Mouse (Mus musculus) heart, embryonic 11.5 days (tissue): ENCODE data around the gene Zmym2. TPM values are rescaled to one million over a fixed set of nuclear protein-coding genes. Genes with fewer than 3 reads are reported as not detected.

Source experiments
- ATAC-seq: fragments of 200-750 bp; cut with Nextera tagmentation; replicated peaks from 2 replicates; pipeline ENCODE4 v1.8.0; 2017; ENCODE audit warnings: moderate library complexity; ENCODE audit not compliant: insufficient number of reproducible peaks, low FRiP score, low TSS enrichment
- H3K27ac ChIP-seq: fragments of 300-500 bp; sonication (generic); 2 replicates; pipeline ENCODE4 v1.5.1; 2014; ENCODE audit warnings: mild to moderate bottlenecking, low read depth, low read length
- H3K27me3 ChIP-seq: fragments of 300-500 bp; sonication (generic); 2 replicates; pipeline ENCODE4 v1.6.1; 2014; ENCODE audit warnings: mild to moderate bottlenecking, low read length, mixed read lengths; ENCODE audit not compliant: control insufficient read depth, insufficient read depth
- H3K36me3 ChIP-seq: fragments of 300-500 bp; sonication (generic); 2 replicates; pipeline ENCODE4 v1.6.1; 2014; ENCODE audit warnings: mild to moderate bottlenecking, low read length, moderate library complexity, mixed read lengths; ENCODE audit not compliant: control insufficient read depth, insufficient read depth
- H3K4me1 ChIP-seq: fragments of 300-500 bp; sonication (generic); 2 replicates; pipeline ENCODE4 v1.6.1; 2014; ENCODE audit warnings: low read length; ENCODE audit not compliant: control insufficient read depth, insufficient read depth
- H3K4me2 ChIP-seq: fragments of 300-500 bp; sonication (generic); 2 replicates; pipeline ENCODE4 v1.6.1; 2014; ENCODE audit warnings: mild to moderate bottlenecking, moderate library complexity
- H3K4me3 ChIP-seq: fragments of 300-500 bp; sonication (generic); 2 replicates; pipeline ENCODE4 v1.5.1; 2014; ENCODE audit warnings: low read depth, low read length
- H3K9ac ChIP-seq: fragments of 300-500 bp; sonication (generic); 2 replicates; pipeline ENCODE4 v1.6.1; 2014; ENCODE audit warnings: mild to moderate bottlenecking, low read depth, low read length, moderate library complexity
- H3K9me3 ChIP-seq: fragments of 300-500 bp; sonication (generic); replicated peaks from 2 replicates; pipeline ENCODE4 v1.6.1; 2016; ENCODE audit warnings: low read length; ENCODE audit not compliant: control insufficient read depth
- WGBS: fragments of 180-500 bp; shearing (Covaris S2); extraction: QIAGEN DNeasy Blood & Tissue Kit; methylation state at CpG from one replicate; pipeline ENCODE4 v1.1.7; 2014; ENCODE audit not compliant: insufficient replicate concordance; 5-methylcytosine and 5-hydroxymethylcytosine counted together
- polyA plus RNA-seq: library from polyadenylated mRNA; unstranded; fragments of >200 nt; fragmentation: Nextera tagmentation; extraction: Ambion mirVana; gene quantifications from 2 replicates; pipeline ENCODE4 v1.2.1, GENCODE M21; 2014

Gene Zmym2
- polyA plus RNA-seq, 1 experiment from 2014 or later, result 32.0 TPM

DNA sequence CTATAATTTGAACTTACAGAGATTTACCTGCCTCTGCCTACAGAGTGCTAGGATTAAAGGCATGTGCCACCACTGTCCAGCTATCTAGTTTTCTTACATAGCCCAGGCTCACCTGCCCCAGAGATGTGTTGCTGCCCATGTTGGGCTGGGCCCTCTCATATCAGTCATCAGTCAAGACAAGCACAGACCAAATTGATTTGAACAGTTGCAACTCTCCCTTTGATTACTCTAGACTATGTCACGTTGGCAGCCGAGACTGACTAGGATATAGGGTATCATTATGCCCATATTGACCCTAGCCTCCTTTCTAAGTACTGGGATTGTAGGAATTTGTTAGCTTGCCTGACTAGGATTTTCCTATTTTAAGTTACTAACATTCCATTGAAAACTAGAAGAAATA lies 8.0 kb downstream of the Zmym2 start:
- WGBS, result 90% methylated on average over 2 of the region's 2 CpGs
- Histone ChIP-seq H3K9me3 (no peaks in the 10 kb centered on the region), H3K27me3 (no peaks in the 10 kb centered on the region), H3K36me3 (peaks cover 6% of the 10 kb centered on the region; the same call in 1 of the 2 replicates), H3K4me1 (no peaks in the 10 kb centered on the region), H3K27ac (no peak overlapping the region), H3K4me3 (no peak overlapping the region), H3K9ac (no peak overlapping the region), H3K4me2 (no peak overlapping the region)
- no peak for ATAC-seq

DNA sequence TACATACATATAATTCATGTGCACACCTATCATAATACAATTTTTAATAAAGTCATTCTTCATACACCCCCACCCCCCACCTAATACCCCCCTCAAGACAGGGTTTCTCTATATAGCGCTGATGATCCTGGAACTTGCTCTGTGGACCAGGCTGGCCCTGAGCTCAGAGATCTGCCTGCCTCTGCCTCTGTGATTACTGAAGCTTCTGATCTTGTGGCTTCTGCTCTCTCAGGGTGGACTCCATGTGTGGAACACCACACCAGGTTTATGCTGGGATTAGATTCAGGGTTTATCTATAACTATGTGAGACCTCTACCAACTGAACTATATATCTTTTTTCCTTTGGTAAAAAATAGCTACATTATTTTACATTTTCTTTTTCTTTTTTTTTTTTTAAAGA lies 10.1 kb downstream of the Zmym2 start:
- Histone ChIP-seq H3K9ac (no peak overlapping the region), H3K4me3 (no peak overlapping the region), H3K36me3 (peaks cover 4% of the 10 kb centered on the region; the same call in 1 of the 2 replicates), H3K4me1 (no peaks in the 10 kb centered on the region), H3K4me2 (no peak overlapping the region), H3K27me3 (no peaks in the 10 kb centered on the region), H3K27ac (no peak overlapping the region), H3K9me3 (no peaks in the 10 kb centered on the region)
- WGBS, result 100% methylated on average over 1 of the region's 1 CpGs
- ATAC-seq, result no peak

DNA sequence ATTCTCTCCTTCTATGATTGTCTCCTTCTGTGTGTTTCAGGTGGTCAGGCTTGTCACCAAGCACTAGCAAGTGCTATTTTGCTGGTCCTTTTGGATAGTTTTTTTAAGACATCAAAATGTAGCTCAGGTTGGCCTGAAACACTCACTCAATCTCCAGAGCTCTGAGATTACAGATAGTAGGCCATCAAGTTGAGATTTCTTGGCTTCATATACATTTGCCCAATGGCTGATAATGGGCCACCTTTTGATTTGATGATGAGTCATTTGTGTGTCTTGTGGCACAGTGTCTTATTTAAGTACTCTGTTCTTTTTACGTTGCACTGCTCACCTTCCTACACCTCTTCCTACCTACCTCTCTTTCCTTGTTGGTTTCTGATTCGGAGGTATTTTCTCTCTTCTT lies 11.0 kb downstream of the Zmym2 start:
- Histone ChIP-seq H3K36me3 (peaks cover 2% of the 10 kb centered on the region; the same call in 1 of the 2 replicates), H3K4me1 (no peaks in the 10 kb centered on the region), H3K27me3 (no peaks in the 10 kb centered on the region), H3K4me3 (no peak overlapping the region), H3K9ac (no peak overlapping the region), H3K9me3 (no peaks in the 10 kb centered on the region), H3K27ac (no peak overlapping the region), H3K4me2 (no peak overlapping the region)
- WGBS, result 94% methylated on average over 2 of the region's 2 CpGs
- no peak for ATAC-seq

DNA sequence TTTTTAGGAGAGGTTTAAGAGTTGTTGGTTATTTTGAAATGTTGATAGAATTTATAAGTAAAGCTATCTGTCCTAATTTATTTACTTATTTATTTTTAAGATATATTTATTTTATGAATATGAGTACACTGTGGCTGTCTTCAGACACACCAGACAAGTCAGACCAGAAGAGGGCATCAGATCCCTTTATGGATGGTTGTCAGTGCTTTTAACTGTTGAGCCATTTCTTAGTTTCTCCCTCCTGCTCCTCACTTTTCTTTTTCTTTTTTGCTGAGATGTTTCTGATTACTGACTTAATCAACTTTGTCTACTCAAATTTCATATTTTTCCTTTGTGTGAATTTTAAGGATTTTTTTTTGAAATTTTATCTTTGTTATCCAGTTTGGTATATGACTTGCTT lies 13.2 kb downstream of the Zmym2 start:
- Histone ChIP-seq H3K4me1 (no peaks in the 10 kb centered on the region), H3K9ac (no peak overlapping the region), H3K27me3 (no peaks in the 10 kb centered on the region), H3K4me3 (no peak overlapping the region), H3K9me3 (no peaks in the 10 kb centered on the region), H3K36me3 (peaks cover 4% of the 10 kb centered on the region; the same call in 1 of the 2 replicates), H3K4me2 (no peak overlapping the region), H3K27ac (no peak overlapping the region)
- no peak for ATAC-seq

DNA sequence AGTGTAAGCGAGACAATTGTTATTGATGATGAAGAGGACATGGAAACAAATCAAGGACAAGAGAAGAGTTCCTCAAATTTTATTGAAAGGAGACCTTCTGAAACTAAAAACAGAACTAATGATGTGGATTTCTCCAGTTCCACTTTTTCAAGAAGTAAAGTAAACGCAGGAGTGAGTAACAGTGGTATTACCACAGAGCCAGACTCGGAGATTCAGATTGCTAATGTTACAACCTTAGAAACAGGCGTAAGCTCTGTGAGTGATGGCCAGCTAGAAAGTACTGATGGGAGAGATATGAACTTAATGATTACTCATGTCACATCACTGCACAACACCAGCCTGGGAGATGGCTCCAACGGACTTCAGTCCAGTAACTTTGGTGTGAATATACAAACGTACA lies 16.6 kb downstream of the Zmym2 start:
- Histone ChIP-seq H3K9me3 (no peaks in the 10 kb centered on the region), H3K4me3 (no peak overlapping the region), H3K4me2 (no peak overlapping the region), H3K27me3 (no peaks in the 10 kb centered on the region), H3K9ac (no peak overlapping the region), H3K4me1 (no peaks in the 10 kb centered on the region), H3K27ac (no peak overlapping the region), H3K36me3 (peaks cover 7% of the 10 kb centered on the region; the same call in 1 of the 2 replicates)
- ATAC-seq, result no peak
- WGBS, result 86% methylated on average over 6 of the region's 6 CpGs

DNA sequence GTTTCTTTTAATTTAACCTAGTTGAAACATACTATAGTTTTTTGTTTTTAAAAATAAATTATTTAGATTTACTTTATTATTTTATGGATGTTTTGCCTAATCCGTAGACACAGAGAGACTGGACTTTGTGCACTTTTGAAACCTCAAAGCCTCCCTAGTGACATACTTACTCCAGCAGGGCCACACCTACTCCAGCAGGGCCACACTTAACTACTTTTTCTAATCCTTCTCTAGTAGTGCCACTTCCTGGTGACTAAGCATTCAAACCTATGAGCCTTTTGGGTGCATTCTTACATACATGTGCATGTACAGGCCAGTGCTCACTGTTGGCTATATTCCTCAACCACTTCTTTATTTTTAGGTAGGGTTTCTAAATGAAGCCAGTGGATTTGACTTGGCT lies 19.2 kb downstream of the Zmym2 start:
- Histone ChIP-seq H3K4me1 (no peaks in the 10 kb centered on the region), H3K27ac (no peak overlapping the region), H3K9ac (no peak overlapping the region), H3K4me3 (no peak overlapping the region), H3K4me2 (no peak overlapping the region), H3K36me3 (peaks cover 7% of the 10 kb centered on the region; the same call in 1 of the 2 replicates), H3K9me3 (no peaks in the 10 kb centered on the region), H3K27me3 (no peaks in the 10 kb centered on the region)
- no peak for ATAC-seq
- WGBS, result 92% methylated on average over 1 of the region's 1 CpGs

DNA sequence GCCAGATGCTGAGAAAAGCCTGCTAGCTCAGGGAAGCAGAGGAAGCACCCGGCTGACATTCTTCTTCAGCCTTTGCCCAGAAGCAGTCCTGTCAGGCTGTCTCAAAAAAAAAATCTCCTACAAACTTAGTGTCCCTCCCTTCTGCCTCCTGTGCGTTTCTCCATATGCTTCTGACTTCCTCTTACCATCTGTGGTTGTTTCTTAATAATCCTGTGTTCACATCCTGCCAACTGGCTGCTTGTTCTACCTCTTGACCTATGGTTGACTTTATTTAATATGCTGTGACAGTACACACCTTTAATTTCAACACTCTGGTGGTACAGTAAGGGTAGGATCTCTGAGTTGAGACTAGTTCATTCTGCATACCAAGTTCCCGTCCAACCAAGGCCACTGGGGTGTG lies 32.1 kb downstream of the Zmym2 start:
- Histone ChIP-seq H3K27me3 (no peaks in the 10 kb centered on the region), H3K9ac (no peak overlapping the region), H3K4me2 (no peak overlapping the region), H3K36me3 (peaks cover 5% of the 10 kb centered on the region; the same call in 1 of the 2 replicates), H3K9me3 (no peaks in the 10 kb centered on the region), H3K4me3 (no peak overlapping the region), H3K4me1 (no peaks in the 10 kb centered on the region), H3K27ac (no peak overlapping the region)
- WGBS, result 75% methylated on average over 3 of the region's 3 CpGs
- ATAC-seq, result no peak

DNA sequence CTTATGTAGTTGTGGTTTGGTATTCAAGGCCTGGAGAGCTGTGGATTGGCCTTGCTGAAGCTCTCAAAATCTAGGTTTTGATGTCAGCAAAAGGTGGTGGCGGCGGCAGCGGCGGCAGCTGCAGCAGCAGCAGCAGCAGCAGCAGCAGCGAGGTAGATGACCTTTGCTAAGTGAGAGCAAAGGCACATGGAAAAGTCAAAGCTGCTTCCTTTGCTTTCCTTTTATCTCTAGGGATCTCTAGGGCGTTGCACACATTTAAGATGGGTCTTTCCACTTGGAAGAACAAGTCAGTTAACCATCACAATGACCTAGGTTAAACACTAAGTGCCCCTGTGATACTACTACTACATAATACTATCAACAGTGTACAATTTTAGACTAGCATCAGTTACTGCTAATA lies 49.0 kb downstream of the Zmym2 start:
- WGBS, result 88% methylated on average over 6 of the region's 6 CpGs
- ATAC-seq, result no peak
- H3K36me3 ChIP-seq, result peaks cover 8% of the 10 kb centered on the region
- no peak overlapping the region for H3K4me2 ChIP-seq
- H3K9me3 ChIP-seq, result no peaks in the 10 kb centered on the region
- H3K4me3 ChIP-seq, result no peak overlapping the region
- H3K27me3 ChIP-seq, result no peaks in the 10 kb centered on the region
- no peak overlapping the region for H3K9ac ChIP-seq
- H3K27ac ChIP-seq, result no peak overlapping the region
- H3K4me1 ChIP-seq, result no peaks in the 10 kb centered on the region

DNA sequence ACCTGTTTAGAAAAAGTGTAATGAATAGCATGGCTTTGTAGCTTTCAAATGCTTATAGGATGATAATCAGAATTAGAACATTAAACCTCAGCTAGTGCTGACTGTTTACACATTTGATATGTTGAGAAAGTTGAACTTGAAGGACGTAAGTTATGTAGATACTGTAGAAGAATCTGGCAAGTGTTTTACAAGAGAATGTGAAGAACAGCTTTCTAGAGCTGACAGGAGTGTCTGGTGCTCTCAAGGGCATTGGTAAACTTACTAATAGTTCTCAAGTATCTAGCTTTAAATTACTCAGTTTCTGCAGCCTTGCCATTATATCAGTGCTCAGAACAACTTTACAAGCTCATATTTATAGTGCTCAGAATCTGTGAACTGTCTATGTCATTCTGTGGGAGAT lies 53.5 kb downstream of the Zmym2 start:
- H3K9me3 ChIP-seq, result no peaks in the 10 kb centered on the region
- no peak overlapping the region for H3K4me3 ChIP-seq
- no peak overlapping the region for H3K9ac ChIP-seq
- H3K27ac ChIP-seq, result no peak overlapping the region
- 79% methylated on average over 1 of the region's 1 CpGs for WGBS
- peaks cover 11% of the 10 kb centered on the region for H3K36me3 ChIP-seq
- no peak overlapping the region for H3K4me2 ChIP-seq
- no peak for ATAC-seq
- no peaks in the 10 kb centered on the region for H3K27me3 ChIP-seq
- H3K4me1 ChIP-seq, result no peaks in the 10 kb centered on the region
